Mouse (Mus musculus): Measurements from ENCODE around the gene Kcna5. TPM values are rescaled to one million over a fixed set of nuclear protein-coding genes. Genes with fewer than 3 reads are reported as not detected.

Kcna5 gene
- total RNA-seq, 2 experiments from 2014 or later: 3.2 to 7.8 TPM

DNA sequence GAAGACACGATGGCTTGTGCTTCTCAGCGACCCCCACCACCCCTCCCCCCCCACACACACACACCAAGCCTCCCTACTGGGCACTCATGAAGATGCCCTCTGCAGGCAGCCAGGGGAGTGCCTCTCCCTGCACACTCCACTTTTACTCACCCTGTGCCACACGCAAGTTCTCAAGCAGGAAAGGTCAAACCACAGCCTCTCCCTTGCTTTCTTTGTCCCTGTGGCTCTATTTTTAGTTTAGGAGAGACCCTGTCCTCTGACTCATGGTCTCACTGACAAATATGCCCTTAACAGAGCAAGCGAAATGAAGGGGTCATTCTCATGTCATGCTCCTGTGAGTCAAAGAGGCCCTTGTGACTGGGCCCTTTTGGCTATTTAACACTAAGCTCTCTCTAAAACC is 50.3 kb downstream of the Kcna5 start:
- no peak for DNase-seq (ENCODE audit: low spot score in 2 of 2)
- intact Hi-C loops (cut with DNase I): no loop called here

DNA sequence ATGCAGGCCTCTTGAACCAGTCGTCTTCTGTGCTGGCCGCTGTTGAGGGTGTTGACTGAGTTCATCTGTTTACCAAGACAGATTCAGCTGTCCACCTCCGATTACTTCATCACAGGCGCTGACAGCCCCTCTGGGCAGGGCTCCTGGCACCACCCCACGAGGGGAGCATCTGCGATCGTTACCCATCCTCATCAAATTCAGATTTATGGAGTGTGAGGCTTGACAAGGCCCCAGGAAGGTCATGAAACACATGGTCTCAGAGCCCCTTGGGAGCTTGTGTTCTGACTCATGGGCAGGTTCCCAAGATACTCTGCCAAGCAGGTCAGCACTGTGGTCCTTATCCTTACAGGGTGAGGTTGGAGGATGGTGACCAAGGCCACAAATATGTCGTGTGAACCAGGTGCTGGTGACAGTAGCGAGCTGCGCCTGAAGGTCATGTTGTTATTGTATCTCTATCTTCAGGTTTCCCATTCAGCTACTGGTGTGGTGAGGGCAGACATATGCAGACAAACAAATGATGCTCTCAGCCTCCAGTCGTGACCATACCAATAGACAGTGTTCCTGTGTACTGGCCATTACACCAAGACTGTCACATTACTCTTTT is 51.8 kb downstream of the Kcna5 start:
- intact Hi-C loops (cut with DNase I): no loop called here
- DNase-seq (ENCODE audit: low spot score in 2 of 2): no peak

Other genes starting within 250 kb of the Kcna5 start
- 100 to 1,000 TPM in 1 of 2 experiments, 10 to 100 TPM in 1; 95.1 to 113 TPM for gene Kcna1, start 111.0 kb upstream of the Kcna5 start, total RNA-seq (2021)
- gene Kcna6, start 205.3 kb upstream of the Kcna5 start, total RNA-seq (2021): 10 to 100 TPM; 67.8 to 68.1 TPM

Data from left cerebral cortex, postnatal 25 days (tissue).